Mouse (Mus musculus) ES-Bruce4 (cell line): ENCODE data around the gene Ano6. TPM values are rescaled to one million over a fixed set of nuclear protein-coding genes. Genes with fewer than 3 reads are reported as not detected.
A peak's percentile ranks its signal among the peaks of the same experiment; 100 is the strongest.

Experiments used
- H3K27ac ChIP-seq: 2 replicates; pipeline ENCODE4 v1.5.1; 2012; ENCODE audit warnings: low read length, inconsistent platforms; ENCODE audit not compliant: insufficient read depth
- H3K27me3 ChIP-seq: 2 replicates; pipeline ENCODE4 v1.6.1; 2012; ENCODE audit warnings: mild to moderate bottlenecking, low read length, inconsistent platforms; ENCODE audit not compliant: control insufficient read depth, poor library complexity, insufficient read depth, severe bottlenecking
- H3K36me3 ChIP-seq: 2 replicates; pipeline ENCODE4 v1.6.1; 2012; ENCODE audit warnings: inconsistent platforms, mild to moderate bottlenecking, low read length, moderate library complexity; ENCODE audit not compliant: control insufficient read depth, poor library complexity, insufficient read depth, severe bottlenecking
- H3K4me1 ChIP-seq: one replicate; pipeline ENCODE4 v1.8.1; 2011; ENCODE audit warnings: low read length; ENCODE audit not compliant: control insufficient read depth, insufficient read depth
- H3K4me3 ChIP-seq: 2 replicates; pipeline ENCODE4 v1.5.1; 2011; ENCODE audit warnings: low read depth, mild to moderate bottlenecking, low read length
- H3K9ac ChIP-seq: 2 replicates; pipeline ENCODE4 v1.6.1; 2012; ENCODE audit warnings: low read depth, mild to moderate bottlenecking, inconsistent platforms; ENCODE audit not compliant: poor library complexity, severe bottlenecking
- H3K9me3 ChIP-seq: replicated peaks from 2 replicates; pipeline ENCODE4 v1.6.1; 2012; ENCODE audit warnings: mild to moderate bottlenecking, low read length, inconsistent platforms; ENCODE audit not compliant: control insufficient read depth, poor library complexity, insufficient read depth, severe bottlenecking
- CTCF ChIP-seq: IDR thresholded peaks from one replicate; pipeline ENCODE4 v1.8.1; 2011; ENCODE audit warnings: low read depth, low read length
- EP300 ChIP-seq: IDR thresholded peaks from 2 replicates; pipeline ENCODE4 v1.6.1; 2011; ENCODE audit warnings: low read depth, low read length; ENCODE audit not compliant: insufficient read depth
- POLR2A ChIP-seq: IDR thresholded peaks from one replicate; pipeline ENCODE4 v1.8.1; 2011; ENCODE audit warnings: low read length; ENCODE audit not compliant: insufficient read depth
- polyA plus RNA-seq: library from polyadenylated mRNA; stranded (reverse); fragments of >200 nt; gene quantifications from 2 replicates; pipeline ENCODE4 v1.2.4, GENCODE M21; 2011; ENCODE audit warnings: low read depth; ENCODE audit not compliant: missing spikeins, insufficient read depth, insufficient read length

The Ano6 gene
- polyA plus RNA-seq, 1 experiment = 42.5 TPM

DNA sequence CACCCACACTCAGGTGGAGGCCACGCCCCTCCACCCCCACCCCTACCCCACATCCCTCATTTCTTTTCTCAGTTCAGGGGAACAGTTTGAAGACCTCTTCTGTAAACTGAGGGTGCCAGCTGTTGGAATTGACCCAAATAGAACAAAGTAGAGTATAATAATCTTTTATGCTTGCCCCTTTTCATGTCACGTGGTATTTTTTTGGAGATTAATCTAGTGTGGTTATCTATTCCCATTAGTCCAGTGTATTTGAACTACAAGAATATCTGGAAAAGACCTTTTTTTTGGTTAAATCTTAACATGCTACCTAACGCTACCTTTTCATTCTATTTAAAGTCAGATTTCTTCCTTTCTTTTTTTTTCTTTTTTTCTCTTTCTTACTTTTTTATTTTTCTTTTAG, 12.8 kb downstream of the Ano6 start:
- H3K27ac ChIP-seq = no peak overlapping the region
- no peak overlapping the region for H3K4me3 ChIP-seq
- no peaks in the 10 kb centered on the region for H3K27me3 ChIP-seq
- H3K4me1 ChIP-seq = peaks cover 6% of the 10 kb centered on the region
- no peak overlapping the region for H3K9ac ChIP-seq
- TF ChIP-seq POLR2A (no peak), EP300 (no peak), CTCF (no peak)
- no peaks in the 10 kb centered on the region for H3K9me3 ChIP-seq
- no peaks in the 10 kb centered on the region for H3K36me3 ChIP-seq

DNA sequence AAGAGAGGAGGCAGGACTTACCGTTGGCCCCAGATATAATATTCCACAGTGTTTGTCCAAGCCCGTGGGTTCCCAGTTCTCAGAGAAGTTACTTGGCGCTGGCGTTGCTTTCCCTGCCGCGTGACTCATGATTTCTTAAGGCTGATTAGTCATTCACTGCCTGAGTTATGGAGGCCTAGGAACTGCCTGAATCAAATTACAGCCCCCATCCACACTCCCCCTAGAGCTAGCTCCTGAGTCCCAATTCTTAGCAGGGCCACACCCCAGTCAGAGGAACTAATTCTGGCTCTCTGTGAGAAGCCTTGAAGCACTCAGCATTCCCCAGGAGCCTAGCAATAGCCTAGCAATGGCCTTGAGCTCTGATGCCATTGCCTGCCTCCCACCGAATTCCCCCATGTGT, 13.6 kb downstream of the Ano6 start:
- Histone ChIP-seq H3K9me3 (no peaks in the 10 kb centered on the region), H3K4me1 (peaks cover 6% of the 10 kb centered on the region), H3K27me3 (no peaks in the 10 kb centered on the region), H3K36me3 (no peaks in the 10 kb centered on the region), H3K9ac (peak overlapping the region; percentile 47; the same call in 1 of the 2 replicates), H3K4me3 (0 out of 2 replicates have a peak overlapping the region, but pooled peaks have one; percentile 3), H3K27ac (peak overlapping the region; percentile 72)
- TF ChIP-seq EP300 = peak; percentile 37; the same call in 1 of the 2 replicates
- TF ChIP-seq POLR2A = no peak

GRCm38 (mm10) chr15:95805022-95805471, 14.4 kb downstream of the Ano6 start:
- no peak overlapping the region for H3K4me3 ChIP-seq
- TF ChIP-seq CTCF = no peak
- no peak for TF ChIP-seq EP300
- TF ChIP-seq POLR2A = no peak
- H3K27ac ChIP-seq = peak overlapping the region; percentile 35; the same call in 1 of the 2 replicates

GRCm38 (mm10) chr15:95807908-95808307, 17.3 kb downstream of the Ano6 start:
- Histone ChIP-seq H3K4me1 (peaks cover 3% of the 10 kb centered on the region), H3K27me3 (no peaks in the 10 kb centered on the region), H3K36me3 (no peaks in the 10 kb centered on the region), H3K4me3 (no peak overlapping the region), H3K9ac (no peak overlapping the region), H3K27ac (no peak overlapping the region), H3K9me3 (no peaks in the 10 kb centered on the region)
- no peak for TF ChIP-seq POLR2A
- TF ChIP-seq CTCF = no peak
- no peak for TF ChIP-seq EP300

More at GRCm38 (mm10) chr15:95805022-95805471, 14.4 kb downstream of the Ano6 start:
- peaks cover 6% of the 10 kb centered on the region for H3K4me1 ChIP-seq
- no peaks in the 10 kb centered on the region for H3K9me3 ChIP-seq
- H3K9ac ChIP-seq = no peak overlapping the region
- no peaks in the 10 kb centered on the region for H3K27me3 ChIP-seq
- H3K36me3 ChIP-seq = no peaks in the 10 kb centered on the region

GRCm38 (mm10) chr15:95810357-95810761, 19.7 kb downstream of the Ano6 start:
- H3K9ac ChIP-seq = no peak overlapping the region
- no peak overlapping the region for H3K4me3 ChIP-seq
- peaks cover 2% of the 10 kb centered on the region for H3K4me1 ChIP-seq
- no peak overlapping the region for H3K27ac ChIP-seq
- no peaks in the 10 kb centered on the region for H3K36me3 ChIP-seq
- H3K27me3 ChIP-seq = no peaks in the 10 kb centered on the region
- TF ChIP-seq EP300 (no peak), POLR2A (no peak), CTCF (no peak)
- no peaks in the 10 kb centered on the region for H3K9me3 ChIP-seq

- H3K36me3 ChIP-seq = no peaks in the 10 kb centered on the region
- H3K9ac ChIP-seq = no peak overlapping the region
- no peak overlapping the region for H3K27ac ChIP-seq
- no peak overlapping the region for H3K4me3 ChIP-seq
- H3K4me1 ChIP-seq = peaks cover 2% of the 10 kb centered on the region
- H3K9me3 ChIP-seq = no peaks in the 10 kb centered on the region
- H3K27me3 ChIP-seq = no peaks in the 10 kb centered on the region
- no peak for TF ChIP-seq EP300
- no peak for TF ChIP-seq POLR2A
- no peak for TF ChIP-seq CTCF
Measured at GRCm38 (mm10) chr15:95812821-95813571, 22.4 kb downstream of the Ano6 start.
